Mouse (Mus musculus): ENCODE data around the gene Adam30. TPM values are rescaled to one million over a fixed set of nuclear protein-coding genes. Genes with fewer than 3 reads are reported as not detected.

Adam30 gene
- total RNA-seq, 2 experiments from 2014 or later = not detected

- no peak for DNase-seq (ENCODE audit: low spot score in 2 of 2)
These were observed 24.8 kb downstream of the Adam30 start for GRCm38 (mm10) chr3:98185163-98185714.

GRCm38 (mm10) chr3:98187777-98188176, 27.3 kb downstream of the Adam30 start:
- DNase-seq (ENCODE audit: low spot score in 2 of 2) = no peak

- no peak for DNase-seq (ENCODE audit: low spot score in 2 of 2)
These were observed 37.5 kb downstream of the Adam30 start for GRCm38 (mm10) chr3:98197711-98198532.

- no peak for DNase-seq (ENCODE audit: low spot score in 2 of 2)
These were observed 39.3 kb downstream of the Adam30 start for GRCm38 (mm10) chr3:98199747-98200146.

- DNase-seq (ENCODE audit: low spot score in 2 of 2) = no peak
These were observed 42.9 kb downstream of the Adam30 start for GRCm38 (mm10) chr3:98203282-98203681.

- no peak for DNase-seq (ENCODE audit: low spot score in 2 of 2)
These were observed 46.5 kb downstream of the Adam30 start for GRCm38 (mm10) chr3:98206977-98207376.

- DNase-seq (ENCODE audit: low spot score in 2 of 2) = no peak
These were observed 48.7 kb downstream of the Adam30 start for GRCm38 (mm10) chr3:98209161-98209560.

GRCm38 (mm10) chr3:98210860-98211259, 50.4 kb downstream of the Adam30 start:
- DNase-seq (ENCODE audit: low spot score in 2 of 2) = no peak

GRCm38 (mm10) chr3:98211301-98212081, 51.1 kb downstream of the Adam30 start:
- no peak for DNase-seq (ENCODE audit: low spot score in 2 of 2)

Other genes with a start within 250 kb of the Adam30 start
- 10 to 100 TPM; 46.6 to 79.1 TPM for gene Notch2, start 147.1 kb upstream of the Adam30 start, total RNA-seq (2021)
- not detected for gene Reg4, start 61.5 kb downstream of the Adam30 start, total RNA-seq (2021)
- gene Hmgcs2, start 119.8 kb downstream of the Adam30 start, total RNA-seq (2021) = 10 to 100 TPM; 14.1 to 18.3 TPM
- 10 to 100 TPM in 1 of 2 experiments, 1 to 10 TPM in 1; 9.5 to 30.8 TPM for gene Phgdh, start 179.4 kb downstream of the Adam30 start, total RNA-seq (2021)
- gene Zfp697, start 221.8 kb downstream of the Adam30 start, total RNA-seq (2021) = 1 to 10 TPM; 3.8 to 5.9 TPM

Data from adrenal gland, adult 18-20 months (tissue).